Mouse (Mus musculus) adrenal gland, adult (tissue): Measurements from ENCODE around the gene Cyp4f39.
A peak's percentile ranks its signal among the peaks of the same experiment; 100 is the strongest.

Experiments
- DNase-seq, 2 experiments: peaks; one replicate each; pipeline ENCODE4 v3.0.0; 2022 to 2023; ENCODE audit warnings: low spot score in 1 of 2; ENCODE audit not compliant: inconsistent age in 2 of 2

Cyp4f39 gene

DNA sequence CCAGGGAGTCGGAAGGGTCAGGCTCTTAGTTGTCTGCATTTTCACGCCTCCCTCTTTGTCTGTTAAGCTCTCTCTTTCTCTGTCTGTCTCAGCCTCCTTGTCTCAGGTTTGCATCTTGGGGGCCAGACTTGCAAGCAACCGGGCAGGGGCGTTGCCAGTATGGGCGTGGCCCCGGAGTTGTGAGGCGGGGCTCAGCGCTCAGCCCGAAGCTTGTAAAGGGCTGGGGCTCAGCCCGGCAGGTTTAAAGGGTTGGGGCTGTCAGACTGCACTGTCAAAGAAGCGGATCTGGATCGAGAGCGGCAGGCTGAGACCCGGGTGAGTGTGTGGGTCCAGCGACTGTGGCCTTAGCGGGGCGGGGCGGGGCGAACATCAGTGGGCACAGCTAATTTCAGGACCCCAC lies at the start of gene Cyp4f39:
Cyp4f39 (plus strand) TSS at position 242 of the 400 bp plus-strand sequence.
- peak in 1 of 2 experiments; percentile 35 for DNase-seq

DNA sequence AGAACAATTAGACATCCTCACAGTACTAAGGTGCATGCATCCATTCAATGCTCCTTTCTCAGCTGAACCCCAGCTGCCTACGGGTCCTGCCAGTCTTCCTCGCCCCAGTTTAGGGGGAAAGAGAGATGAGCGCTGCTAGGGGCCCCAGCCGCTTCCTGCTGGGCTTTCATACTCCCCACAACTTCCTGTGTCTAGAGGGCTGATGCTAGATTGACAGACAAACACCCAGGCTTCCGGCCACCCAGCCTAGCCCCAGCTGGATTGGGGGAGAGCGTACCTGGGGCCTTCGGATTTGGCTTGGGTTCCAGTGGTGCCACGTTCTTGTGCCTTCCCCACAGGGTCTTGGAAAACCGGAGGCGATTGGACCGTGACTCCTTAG lies 49.8 kb upstream of the Cyp4f39 start:
- no peak for DNase-seq

DNA sequence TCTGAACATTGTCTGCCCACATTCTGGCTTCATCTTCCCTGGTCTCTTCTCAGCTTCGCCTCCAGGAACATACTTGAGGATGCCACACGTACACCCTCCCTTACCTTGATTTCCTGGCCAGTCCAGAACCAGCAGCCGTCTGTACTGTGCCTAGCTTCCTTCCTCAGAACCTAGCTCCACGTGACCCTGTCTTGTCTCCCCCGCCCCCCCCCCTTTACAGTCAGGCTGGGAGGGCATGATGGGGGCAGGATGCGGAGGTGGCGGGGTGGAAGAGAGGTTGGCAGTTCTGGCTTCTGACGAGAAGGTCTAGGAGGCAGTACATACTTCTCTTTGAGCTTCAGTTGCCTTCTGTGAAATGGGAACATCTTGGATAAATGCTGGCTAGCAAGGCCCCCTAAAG lies 49.1 kb upstream of the Cyp4f39 start, which contains the start of gene Rasal3:
Rasal3 (minus strand) TSS at position 167 of the 400 bp plus-strand sequence.
- DNase-seq: no peak

DNA sequence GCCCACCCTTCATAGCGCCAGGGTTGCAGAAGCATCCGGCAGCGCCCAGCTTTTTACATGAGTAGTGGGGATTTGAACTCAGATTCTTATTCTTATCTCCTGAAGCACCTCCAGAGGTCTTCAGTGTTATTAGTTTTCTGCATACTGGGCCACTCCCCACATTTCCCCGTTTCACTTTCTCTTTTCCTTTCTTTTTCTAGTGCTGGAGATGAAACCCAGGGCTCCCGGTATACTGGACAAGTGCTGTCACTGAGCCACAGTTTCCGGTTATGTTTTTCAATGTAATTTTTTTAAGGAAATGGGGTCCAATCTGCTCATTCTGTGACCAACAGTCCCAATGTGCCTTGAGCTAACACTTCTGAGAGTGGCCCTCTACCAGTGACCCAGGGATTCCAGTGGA lies 40.6 kb upstream of the Cyp4f39 start:
- no peak for DNase-seq

DNA sequence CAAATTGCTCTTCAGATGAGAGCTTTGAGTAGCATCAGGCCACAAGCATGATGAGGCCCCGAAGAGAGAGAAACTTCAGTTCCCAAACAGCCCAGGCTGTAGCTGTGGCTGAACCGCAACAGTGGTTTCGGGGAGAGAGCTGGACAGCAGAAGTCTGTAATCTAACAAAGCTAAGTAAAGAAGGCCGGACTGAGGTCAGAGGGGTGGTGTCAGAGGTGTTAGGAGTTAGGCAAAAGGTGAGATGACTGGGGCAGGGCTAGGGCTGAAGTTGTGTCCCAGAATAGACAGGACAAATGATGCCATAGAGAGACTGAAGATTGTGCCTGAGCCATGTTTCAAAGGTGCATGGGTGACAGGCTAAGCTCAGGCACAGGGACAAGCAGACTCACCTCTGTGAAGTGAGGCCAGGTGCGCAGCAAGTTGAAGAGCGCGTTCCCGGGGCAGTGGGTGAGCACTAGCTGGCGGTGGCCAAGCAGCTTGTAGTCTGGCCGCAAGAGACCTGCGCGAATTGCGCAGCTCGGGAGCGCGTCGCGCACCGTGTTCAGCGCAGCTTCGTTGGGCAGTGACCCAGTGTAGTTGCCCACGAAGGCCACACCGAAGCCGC lies 37.0 kb upstream of the Cyp4f39 start:
- no peak for DNase-seq

DNA sequence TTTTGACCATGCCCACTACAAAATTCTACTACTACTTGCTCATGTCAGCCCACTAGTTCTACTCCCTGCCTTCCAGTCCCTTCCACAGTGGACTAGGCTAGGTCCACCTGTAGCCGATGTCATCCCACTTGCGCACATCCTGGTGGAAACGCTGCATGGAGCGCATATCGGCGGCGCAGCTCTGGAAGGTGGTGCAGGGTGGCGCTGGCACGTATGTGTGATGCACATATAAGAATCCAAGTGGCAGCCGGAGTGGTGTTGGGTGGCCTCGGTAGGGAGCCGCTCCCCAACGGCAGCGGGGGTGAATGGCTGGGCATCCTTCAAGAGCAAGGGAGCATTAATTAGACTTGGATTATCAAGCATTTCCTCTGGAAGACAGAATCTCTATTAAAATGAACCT lies 35.8 kb upstream of the Cyp4f39 start:
- no peak for DNase-seq

DNA sequence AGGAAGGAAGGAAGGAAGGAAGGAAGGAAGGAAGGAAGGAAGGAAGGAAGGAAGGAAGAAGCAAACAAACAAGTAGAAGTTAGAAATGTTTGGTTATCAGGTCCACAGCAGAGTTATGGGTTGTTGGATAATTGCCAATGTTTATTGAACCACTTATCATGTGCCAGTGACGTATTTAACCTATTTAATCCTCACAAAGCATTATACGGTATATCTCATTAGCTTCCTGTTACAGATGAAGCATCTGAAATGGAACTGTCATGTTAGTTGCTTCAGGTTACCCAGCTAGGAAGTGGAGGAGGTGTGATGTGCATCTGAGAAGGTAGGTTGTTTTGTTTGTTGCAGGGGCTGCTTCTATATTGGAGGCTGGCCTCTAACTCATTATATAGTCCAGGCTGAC lies 32.5 kb upstream of the Cyp4f39 start:
- no peak for DNase-seq

DNA sequence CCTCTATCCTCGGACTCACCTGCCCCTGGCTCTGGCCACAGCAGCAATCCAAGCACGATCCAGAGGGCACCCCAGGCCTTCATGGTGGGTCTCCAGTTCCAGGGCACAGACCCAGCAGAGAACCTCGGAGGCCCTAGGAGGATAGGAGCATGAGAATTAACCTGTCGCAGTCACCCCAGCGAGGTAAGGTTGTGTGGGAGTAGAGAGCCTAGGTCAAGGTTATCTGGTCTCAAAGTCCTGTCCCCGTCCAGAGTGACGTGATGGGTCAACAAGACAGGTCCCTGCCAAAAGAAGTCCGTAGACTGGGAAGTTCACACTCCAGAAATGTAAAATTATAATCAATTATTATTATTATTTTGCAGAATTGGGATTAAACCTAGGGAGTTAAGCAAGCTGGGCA lies 31.7 kb upstream of the Cyp4f39 start:
- no peak for DNase-seq

DNA sequence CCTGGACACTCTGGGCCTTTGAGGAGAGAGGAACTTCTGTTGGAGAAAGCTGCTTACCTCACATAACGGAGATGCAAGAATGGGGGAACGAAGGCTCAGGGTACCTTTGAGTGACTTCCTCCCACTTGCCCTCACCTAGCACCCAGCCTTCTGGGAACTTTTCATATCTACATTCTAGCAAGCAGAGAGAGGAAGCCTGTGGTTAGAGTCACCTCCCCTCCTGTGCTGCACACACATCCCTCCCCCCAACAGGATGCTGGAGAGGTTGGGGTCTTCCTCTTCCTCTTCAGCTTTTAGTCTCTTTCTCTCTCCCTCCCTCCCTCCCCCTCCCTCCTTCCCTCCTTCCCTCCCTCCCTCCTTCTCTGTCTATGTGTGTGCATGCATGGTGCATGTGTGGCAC lies 28.5 kb upstream of the Cyp4f39 start, which contains the start of gene Pglyrp2:
Pglyrp2 (minus strand) TSS at position 134 of the 400 bp plus-strand sequence.
- DNase-seq: no peak

DNA sequence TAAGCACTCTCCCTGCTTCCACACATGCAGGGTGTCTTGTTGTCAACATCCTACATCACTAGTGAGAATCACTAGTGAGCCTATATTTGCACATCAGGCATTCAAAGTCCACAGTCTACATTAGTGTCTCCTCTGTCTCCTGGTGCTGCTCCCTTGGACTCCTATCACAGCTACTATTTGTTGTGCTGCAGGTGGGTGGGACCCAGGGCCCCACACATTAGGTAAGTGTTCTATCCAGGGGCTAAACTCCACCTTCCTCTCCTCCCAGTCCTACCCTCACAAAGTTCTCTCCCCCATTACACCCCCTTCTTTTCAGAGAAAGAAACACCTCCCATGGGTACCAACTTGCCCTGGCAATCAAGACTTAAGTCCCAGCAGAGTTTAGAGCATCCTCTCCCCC lies 25.9 kb upstream of the Cyp4f39 start:
- DNase-seq: no peak

DNA sequence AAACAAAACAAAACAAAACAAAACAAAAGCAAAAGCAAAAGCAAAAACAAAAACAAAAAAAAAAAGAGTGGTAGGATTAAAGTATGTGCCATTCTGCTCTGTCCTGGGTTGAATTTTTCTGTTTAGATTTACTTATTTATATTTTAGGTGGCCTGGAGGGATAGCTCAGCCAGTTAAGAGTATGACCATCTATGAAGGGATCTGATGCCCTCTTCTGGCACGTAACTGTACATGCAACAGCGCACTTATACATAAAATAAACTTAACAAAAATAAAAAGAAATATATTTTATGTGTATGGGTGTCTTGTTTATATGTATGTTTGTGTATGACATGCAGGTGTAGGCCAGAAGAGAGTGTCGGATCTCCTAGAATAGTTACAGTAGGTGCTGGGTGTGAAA lies 20.6 kb upstream of the Cyp4f39 start:
- DNase-seq: peak in 1 of 2 experiments; percentile 59

DNA sequence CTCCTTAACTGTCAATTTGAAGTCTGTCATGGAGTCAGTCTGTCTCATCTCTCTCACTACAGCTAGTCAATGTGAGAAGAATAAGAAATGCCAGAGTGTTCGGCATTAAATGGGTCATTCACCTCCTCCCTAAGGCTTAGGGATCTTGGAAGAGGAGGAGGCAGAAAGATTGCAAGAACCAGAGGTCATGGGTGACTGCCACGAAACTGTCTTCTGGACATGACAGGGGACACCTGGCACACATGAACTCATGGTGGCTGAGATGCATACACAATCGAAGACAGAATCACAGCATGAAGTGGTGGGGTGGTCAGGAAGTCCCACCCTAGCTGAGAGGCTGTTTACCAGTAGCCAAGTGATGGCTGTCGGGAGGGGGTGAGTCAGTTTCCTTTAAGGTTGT lies 18.2 kb upstream of the Cyp4f39 start:
- no peak for DNase-seq

DNA sequence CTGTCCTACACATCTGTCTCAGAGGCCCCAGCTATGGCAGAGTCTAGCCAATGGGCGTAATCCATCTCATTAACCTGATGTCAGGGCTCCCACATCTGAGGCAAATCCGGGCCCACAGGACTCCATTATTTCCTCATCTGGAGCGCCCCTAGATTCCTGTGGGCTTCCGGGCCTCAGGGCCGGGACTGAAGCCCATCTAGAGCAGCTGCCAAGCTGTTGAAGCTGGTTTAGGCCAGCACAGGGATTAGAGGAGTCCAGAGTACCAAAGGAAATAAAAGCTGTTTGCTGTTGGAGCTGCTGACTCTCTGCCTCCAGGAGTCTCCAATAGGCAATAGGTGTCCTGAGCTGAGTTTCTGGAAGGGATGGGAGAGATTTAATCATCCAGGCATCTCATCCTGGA lies 17.4 kb upstream of the Cyp4f39 start:
- no peak for DNase-seq

DNA sequence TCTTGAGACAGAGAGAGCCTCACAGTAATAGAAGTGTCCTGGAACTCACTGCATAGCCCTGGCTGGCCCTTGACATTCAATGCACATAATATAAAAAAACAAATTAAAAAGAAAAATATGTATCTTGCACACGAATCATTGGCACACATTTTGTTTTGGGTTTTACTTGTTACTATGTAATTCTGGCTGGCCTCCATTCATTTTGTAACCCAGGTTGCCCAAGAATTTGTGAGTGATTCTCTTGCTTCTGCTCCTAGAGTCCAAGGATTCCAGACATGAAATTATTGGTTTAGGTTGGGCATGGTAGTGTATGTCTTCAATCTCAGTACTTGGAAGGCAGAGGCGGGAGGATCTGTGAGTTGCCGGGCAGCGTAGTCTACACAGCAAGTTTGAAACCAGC lies 15.4 kb upstream of the Cyp4f39 start:
- DNase-seq: peak in 1 of 2 experiments; percentile 56

DNA sequence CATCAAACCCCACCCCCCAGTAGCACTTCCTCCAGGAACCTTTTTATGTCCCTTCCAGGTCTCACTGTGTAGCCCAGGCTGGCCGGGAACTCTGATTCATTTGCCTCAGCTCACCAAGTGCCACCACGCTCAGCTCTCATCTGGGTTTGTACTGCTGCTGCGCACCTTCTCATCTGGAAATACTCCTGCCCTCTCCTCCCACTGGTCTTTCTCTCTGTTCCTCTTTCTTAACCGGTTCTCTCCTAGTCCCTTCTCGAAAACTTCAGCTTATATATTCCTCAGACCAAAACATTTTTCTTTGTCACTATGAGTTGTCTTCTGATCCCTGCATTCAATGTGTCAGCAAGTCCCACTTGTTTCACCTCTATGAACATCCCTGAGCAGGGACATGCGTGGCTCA lies 9.3 kb upstream of the Cyp4f39 start:
- DNase-seq: no peak

DNA sequence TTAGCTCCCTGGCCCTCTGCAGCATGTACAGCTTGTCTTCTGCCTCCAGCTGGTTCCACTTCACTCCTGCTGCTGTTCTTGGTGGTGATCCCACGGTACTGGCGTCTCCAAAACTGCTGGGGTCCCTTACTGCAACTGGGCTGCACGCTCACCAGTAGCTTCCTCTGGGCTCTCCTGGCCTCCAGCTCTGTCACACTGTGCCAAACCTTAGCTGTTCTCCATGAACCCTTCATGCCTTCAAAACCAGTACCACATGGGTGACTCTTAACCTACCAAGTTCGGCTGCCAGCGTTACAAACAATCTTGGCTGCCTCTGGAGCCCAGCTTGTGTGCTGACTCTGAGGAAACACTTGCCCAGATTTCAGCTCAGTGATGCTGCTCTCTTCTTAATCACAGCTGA lies 7.5 kb upstream of the Cyp4f39 start:
- DNase-seq: peak in 1 of 2 experiments; percentile 43

DNA sequence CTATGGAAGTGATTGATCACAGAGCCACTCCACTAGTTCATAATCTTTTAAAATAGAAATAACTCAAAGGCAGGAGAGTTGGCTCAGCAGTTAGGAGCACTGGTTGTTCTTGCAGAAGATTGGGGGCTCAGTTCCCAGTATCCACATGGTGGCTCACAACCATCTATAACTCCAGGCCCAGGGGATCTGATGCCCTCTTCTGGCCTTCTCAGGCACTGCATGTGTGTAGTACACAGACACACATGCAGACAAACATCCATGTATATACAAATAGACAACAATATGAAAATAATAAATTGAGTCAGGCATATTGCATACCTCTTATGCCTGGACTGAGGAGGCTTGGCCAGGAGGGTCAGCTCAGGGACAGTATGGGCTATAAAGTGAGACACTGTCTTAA lies 5.3 kb upstream of the Cyp4f39 start:
- DNase-seq: no peak

DNA sequence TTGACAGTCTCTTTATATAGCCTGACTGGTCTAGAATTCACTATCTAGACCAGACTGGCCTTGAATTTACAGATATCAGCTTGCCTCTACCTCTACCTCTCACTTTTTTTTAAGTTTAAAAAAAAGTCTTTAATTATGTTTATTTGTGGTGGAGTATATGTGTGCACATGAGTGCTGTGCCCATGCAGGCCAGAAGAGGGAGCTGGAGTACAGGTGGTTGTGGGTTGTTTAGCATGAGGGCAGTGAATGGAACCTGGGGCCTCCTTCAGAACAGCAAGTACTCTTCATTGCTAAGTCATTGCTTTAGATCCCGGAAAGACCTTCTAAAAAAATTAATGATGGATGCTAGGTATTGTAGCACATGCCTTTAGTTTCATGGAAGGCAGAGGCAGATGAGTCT lies 3.5 kb upstream of the Cyp4f39 start:
- DNase-seq: no peak

DNA sequence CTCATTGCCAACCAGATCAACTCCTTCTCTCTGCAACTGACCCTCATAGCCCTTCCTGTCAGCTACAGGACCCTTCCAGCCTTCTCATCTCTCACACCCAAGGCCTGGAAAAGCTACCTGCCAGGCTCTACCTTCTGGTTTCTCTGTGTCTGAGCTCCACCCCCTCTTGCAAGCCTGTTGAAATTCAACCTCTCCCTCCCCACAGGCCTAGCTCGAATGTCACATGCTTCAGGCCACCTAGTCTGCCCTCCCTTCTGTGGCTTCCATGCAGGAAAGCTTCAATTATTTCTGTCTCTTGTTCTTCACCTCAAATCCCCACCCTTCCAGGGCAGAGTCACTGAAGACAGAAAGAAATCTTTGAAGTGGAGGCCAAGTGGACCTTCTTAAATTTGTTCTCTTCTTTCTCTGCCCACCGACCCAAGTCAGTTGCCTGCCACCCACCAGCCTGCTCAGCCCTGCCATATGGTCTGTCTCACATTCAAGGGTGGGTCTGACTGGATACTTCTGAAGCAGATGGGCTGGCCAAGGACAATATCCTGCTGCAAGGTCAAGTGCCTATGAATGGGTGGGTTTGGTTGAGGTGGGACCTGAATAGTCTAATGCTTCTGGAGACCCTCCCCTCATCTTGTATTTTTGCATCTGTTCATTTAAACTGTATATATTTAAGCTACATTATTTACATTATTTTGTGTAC lies 1.5 kb upstream of the Cyp4f39 start:
- DNase-seq: no peak

DNA sequence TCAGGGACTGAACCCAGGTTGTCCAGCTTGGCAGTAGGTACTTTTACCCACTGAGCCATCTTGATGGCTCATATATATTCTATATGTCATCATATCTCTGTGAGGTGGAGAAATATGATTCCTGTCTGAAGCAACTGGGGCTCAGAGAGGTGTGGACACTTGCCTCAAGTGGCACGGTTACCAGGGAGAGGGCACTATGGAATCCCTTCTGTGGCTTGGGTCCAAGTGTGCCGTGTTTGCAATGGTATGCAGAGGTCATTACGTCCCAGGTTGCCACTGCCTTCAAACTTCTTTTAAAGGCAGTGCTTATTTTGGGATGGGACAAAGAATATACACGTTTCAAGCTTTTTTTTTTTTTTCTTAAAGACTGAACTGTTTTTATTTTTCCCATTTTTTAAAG lies 1.7 kb downstream of the Cyp4f39 start:
- DNase-seq: peak in 1 of 2 experiments; percentile 35

DNA sequence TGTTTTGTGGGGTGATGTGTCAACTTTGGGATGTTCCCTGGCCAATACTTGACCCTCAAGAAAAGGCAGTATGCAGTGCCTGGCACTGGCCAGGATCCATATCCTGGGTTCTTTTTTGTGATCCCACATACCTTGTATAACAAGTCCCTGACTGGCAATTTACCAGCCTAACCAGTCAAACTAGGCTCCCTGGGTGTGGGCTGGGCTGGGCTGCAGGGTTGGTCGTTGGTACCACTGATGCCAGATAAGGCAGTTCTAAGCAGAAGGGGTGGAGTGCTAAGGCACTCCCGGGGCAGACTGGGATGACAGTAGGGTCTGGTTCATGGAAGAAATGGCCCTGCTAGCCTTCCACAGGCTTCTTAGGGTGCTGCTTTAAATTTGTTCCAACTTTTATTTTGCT lies 2.5 kb downstream of the Cyp4f39 start:
- no peak for DNase-seq

DNA sequence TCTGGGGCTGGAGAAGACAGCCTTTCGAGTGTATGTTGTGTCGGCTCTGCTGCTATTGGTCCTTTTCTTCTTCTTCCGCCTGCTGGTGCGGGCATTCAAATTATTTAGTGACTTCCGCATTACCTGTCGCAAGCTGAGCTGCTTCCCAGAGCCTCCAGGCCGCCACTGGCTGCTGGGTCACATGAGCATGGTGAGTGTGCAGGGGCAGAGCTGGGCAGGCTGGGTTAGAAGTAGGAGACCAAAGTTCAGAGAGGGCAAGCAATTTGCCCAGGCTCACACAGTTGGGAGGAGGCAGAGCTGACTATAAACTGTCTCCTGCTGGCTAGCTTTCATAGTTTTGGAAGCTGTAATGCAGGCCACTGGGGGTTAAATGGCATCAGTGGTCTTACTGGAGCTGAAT lies 16.0 kb downstream of the Cyp4f39 start:
- no peak for DNase-seq

DNA sequence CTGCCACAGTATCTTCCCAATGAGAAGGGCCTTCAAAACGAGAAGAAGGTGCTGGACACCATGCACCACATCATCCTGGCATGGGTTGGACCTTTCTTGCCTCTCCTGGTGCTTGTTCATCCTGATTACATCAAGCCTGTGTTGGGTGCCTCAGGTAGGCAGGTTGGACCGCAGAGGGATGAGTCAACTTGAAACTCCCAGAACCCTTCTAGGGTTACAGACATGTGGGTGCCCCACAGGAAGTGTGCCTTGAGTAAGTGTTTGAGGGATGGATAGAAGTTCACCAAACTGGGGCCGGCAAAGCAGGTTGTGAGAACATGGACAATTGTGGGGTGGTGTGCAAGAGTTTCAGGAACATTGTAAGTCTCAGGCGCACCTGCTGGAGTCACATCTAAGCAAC lies 18.3 kb downstream of the Cyp4f39 start:
- no peak for DNase-seq
